Mouse (Mus musculus) urinary bladder, adult 18-20 months (tissue): ENCODE measurements around the gene Tsc22d4.
"Not testable (repeated sequence)": the region's sequence is repeated elsewhere in the genome, so short reads cannot be mapped to it uniquely, and the experiment has no call there.

ENCODE experiments used
- DNase-seq, 2 experiments: peaks; one replicate each; pipeline ENCODE4 v3.0.0; 2022; ENCODE audit warnings: low spot score in 2 of 2, mixed read lengths in 2 of 2

The Tsc22d4 gene

GRCm38 (mm10) chr5:137741023-137741931 is 4.3 kb upstream of the Tsc22d4 start, which contains the start of gene Nyap1:
Gene Nyap1, minus strand, starts transcription at chr5:137741607.
- DNase-seq: peak; percentile 62 to 81

GRCm38 (mm10) chr5:137742048-137742447 is 3.5 kb upstream of the Tsc22d4 start:
- no peak for DNase-seq

GRCm38 (mm10) chr5:137742836-137743235 is 2.7 kb upstream of the Tsc22d4 start:
- DNase-seq: no peak

GRCm38 (mm10) chr5:137744197-137744596 is 1.3 kb upstream of the Tsc22d4 start:
- no peak for DNase-seq

- DNase-seq: peak in 1 of 2 experiments; percentile 62
Measured at GRCm38 (mm10) chr5:137746282-137746850, 836 bp downstream of the Tsc22d4 start.

- no peak for DNase-seq
Measured at GRCm38 (mm10) chr5:137746851-137747325, 1.4 kb downstream of the Tsc22d4 start.

GRCm38 (mm10) chr5:137747326-137747961 is 1.9 kb downstream of the Tsc22d4 start:
- DNase-seq: peak in 1 of 2 experiments; percentile 46

- DNase-seq: no peak
Measured at GRCm38 (mm10) chr5:137748130-137748770, 2.7 kb downstream of the Tsc22d4 start.

- no peak for DNase-seq
Measured at GRCm38 (mm10) chr5:137749196-137749836, 3.8 kb downstream of the Tsc22d4 start.

GRCm38 (mm10) chr5:137750212-137750611 is 4.7 kb downstream of the Tsc22d4 start:
- not testable (repeated sequence) for DNase-seq

- no peak for DNase-seq
Measured at GRCm38 (mm10) chr5:137751221-137751887, 5.8 kb downstream of the Tsc22d4 start.

GRCm38 (mm10) chr5:137751988-137752387 is 6.5 kb downstream of the Tsc22d4 start:
- DNase-seq: no peak

- DNase-seq: no peak
Measured at GRCm38 (mm10) chr5:137753111-137753832, 7.7 kb downstream of the Tsc22d4 start.

GRCm38 (mm10) chr5:137755425-137755824 is 9.9 kb downstream of the Tsc22d4 start:
- no peak for DNase-seq

GRCm38 (mm10) chr5:137756106-137756505 is 10.6 kb downstream of the Tsc22d4 start:
- no peak for DNase-seq

GRCm38 (mm10) chr5:137756882-137757661 is 11.5 kb downstream of the Tsc22d4 start:
- peak; percentile 60 to 81 for DNase-seq

- no peak for DNase-seq
Measured at GRCm38 (mm10) chr5:137757887-137758286, 12.4 kb downstream of the Tsc22d4 start.

- DNase-seq: no peak
Measured at GRCm38 (mm10) chr5:137758921-137759534, 13.5 kb downstream of the Tsc22d4 start.

- DNase-seq: peak; percentile 62 to 71
Measured at GRCm38 (mm10) chr5:137759971-137760412, 14.5 kb downstream of the Tsc22d4 start.
